27 mouse cellular contexts compared by ENCODE assay signal in the genomic region with DNA sequence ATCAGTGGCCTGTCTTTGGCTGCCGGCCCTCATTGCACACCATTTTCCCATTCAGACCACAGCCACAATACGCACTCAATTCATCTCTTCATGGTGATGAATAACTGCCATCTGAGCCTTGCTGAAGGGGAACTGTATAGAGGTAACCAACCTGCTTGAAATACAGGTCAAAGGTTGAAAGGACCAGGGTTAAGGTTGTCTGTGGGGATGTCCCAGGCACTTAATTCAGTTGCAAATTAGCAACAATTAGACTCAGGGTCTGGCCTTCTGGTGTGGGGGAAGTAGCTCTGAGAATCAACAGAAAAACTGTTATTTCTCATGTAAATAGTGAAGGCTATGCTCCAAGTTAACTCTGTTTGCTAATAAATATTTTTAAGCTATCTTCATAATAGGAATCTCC.
"Had no signal": no experiment of that assay in that cellular context is flagged by ENCODE, and none has a peak within 500 bp of the region (broad histone marks: within the 10 kb centered on the region; RNA-seq: fewer than 3 reads in every experiment).

No protein-coding gene starts in this region.

- H3K36me3 ChIP-seq: heart, embryonic 13.5 days; heart, embryonic 15.5 days; hindbrain, embryonic 13.5 days; hindbrain, embryonic 15.5 days; kidney, embryonic 15.5 days; limb, embryonic 13.5 days; limb, embryonic 15.5 days; liver, embryonic 13.5 days; liver, embryonic 15.5 days had no signal

- H3K9ac ChIP-seq: heart, embryonic 13.5 days; heart, embryonic 15.5 days; hindbrain, embryonic 13.5 days; hindbrain, embryonic 15.5 days; kidney, embryonic 15.5 days; limb, embryonic 13.5 days; limb, embryonic 15.5 days; liver, embryonic 13.5 days; liver, embryonic 15.5 days had no signal

- H3K4me1 ChIP-seq: heart, embryonic 13.5 days; heart, embryonic 15.5 days; hindbrain, embryonic 13.5 days; hindbrain, embryonic 15.5 days; kidney, embryonic 15.5 days; limb, embryonic 13.5 days; limb, embryonic 15.5 days; liver, embryonic 13.5 days; liver, embryonic 15.5 days had no signal

- H3K9me3 ChIP-seq: heart, embryonic 13.5 days; heart, embryonic 15.5 days; hindbrain, embryonic 13.5 days; hindbrain, embryonic 15.5 days; kidney, embryonic 15.5 days; limb, embryonic 13.5 days; limb, embryonic 15.5 days; liver, embryonic 13.5 days; liver, embryonic 15.5 days had no signal

- ATAC-seq: hindbrain, postnatal 0 days; intestine, embryonic 16.5 days had no signal

- H3K4me2 ChIP-seq: heart, embryonic 11.5 days; heart, embryonic 13.5 days; heart, embryonic 15.5 days; hindbrain, embryonic 13.5 days; hindbrain, embryonic 15.5 days; kidney, embryonic 15.5 days; limb, embryonic 13.5 days; limb, embryonic 15.5 days; liver, embryonic 13.5 days; liver, embryonic 15.5 days had no signal

- H3K27ac ChIP-seq: gastrocnemius, adult 2 months; heart, adult 2 months; heart, embryonic 13.5 days; heart, embryonic 15.5 days; hindbrain, embryonic 13.5 days; hindbrain, embryonic 15.5 days; hindbrain, postnatal 0 days; kidney, embryonic 15.5 days; kidney, postnatal 0 days; limb, embryonic 13.5 days; limb, embryonic 15.5 days; liver, embryonic 13.5 days; liver, embryonic 15.5 days had no signal

- DNase-seq: gastrocnemius, adult 2 months; gastrocnemius, postnatal 10 days; gastrocnemius, postnatal 25 days; heart, adult 2 months; heart, postnatal 14 days; heart, postnatal 36 days; kidney, adult 11 months; kidney, adult 2 months; kidney, adult 9 months; kidney, postnatal 14 days; kidney, postnatal 36 days; layer of hippocampus, adult 9-11 months; layer of hippocampus, postnatal 36 days; left cerebral cortex, postnatal 4 days; liver, embryonic 13.5 days had no signal

- H3K4me3 ChIP-seq: gastrocnemius, adult 2 months; heart, adult 2 months; heart, embryonic 13.5 days; heart, embryonic 15.5 days; hindbrain, embryonic 13.5 days; hindbrain, embryonic 15.5 days; kidney, embryonic 15.5 days; limb, embryonic 13.5 days; limb, embryonic 15.5 days; liver, embryonic 13.5 days; liver, embryonic 15.5 days had no signal

- H3K27me3 ChIP-seq: heart, embryonic 13.5 days; heart, embryonic 15.5 days; hindbrain, embryonic 13.5 days; hindbrain, embryonic 15.5 days; kidney, embryonic 15.5 days; limb, embryonic 13.5 days; limb, embryonic 15.5 days; liver, embryonic 13.5 days; liver, embryonic 15.5 days had no signal
